Mouse (Mus musculus) CD4-positive, CD25-positive, alpha-beta regulatory T cell, adult 2 months (primary cell): ENCODE data around the gene Gm5105.

Experiments used
- DNase-seq: peaks from one replicate; pipeline ENCODE4 v3.0.0-alpha.2; 2012; ENCODE audit warnings: low read depth, low spot score

The Gm5105 gene

DNA sequence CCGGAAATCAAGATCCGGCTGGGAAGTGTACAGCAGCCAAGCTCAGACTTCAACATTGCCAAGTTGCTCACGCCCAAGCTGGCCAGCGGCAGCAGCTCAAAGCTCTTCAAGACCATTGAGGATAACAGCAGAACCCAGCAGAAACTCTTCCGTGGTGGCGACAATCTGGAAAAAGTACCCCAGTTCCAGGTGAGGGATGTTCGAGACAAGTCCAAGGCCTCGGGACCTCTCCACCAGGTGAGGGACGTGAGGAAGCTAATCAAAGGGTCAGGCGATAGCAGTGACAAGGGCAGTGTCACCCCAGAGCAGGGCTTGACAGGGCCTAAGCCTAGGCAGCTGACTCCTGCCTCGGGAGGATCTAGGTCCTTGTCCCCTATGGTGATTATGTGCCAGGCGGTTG, 915 bp upstream of the Gm5105 start:
- no peak for DNase-seq

DNA sequence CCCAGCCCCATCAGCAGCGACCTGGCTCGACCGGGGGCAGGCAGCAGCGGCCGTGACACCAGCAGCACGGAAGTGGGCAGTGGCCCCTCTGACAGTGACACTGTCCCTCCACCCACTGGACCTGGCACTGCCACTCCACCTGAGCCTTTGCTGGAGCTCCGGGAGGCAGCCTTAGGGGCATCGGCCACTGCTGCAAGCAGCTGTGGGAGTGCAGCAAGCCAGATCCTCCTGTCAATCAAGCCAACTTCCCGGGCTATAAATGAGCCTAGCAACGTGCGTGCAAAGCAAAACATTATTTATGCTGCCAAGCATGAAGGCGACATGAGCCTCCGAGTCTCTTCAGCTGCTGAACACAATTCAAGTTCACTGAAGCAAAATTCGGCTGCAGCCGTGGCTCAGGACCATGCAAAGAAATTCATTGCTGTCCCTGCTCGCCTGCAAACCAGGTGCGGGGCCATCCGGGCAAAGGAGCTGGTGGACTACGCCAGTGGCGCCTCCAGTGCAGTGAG, 786 bp downstream of the Gm5105 start:
- no peak for DNase-seq

DNA sequence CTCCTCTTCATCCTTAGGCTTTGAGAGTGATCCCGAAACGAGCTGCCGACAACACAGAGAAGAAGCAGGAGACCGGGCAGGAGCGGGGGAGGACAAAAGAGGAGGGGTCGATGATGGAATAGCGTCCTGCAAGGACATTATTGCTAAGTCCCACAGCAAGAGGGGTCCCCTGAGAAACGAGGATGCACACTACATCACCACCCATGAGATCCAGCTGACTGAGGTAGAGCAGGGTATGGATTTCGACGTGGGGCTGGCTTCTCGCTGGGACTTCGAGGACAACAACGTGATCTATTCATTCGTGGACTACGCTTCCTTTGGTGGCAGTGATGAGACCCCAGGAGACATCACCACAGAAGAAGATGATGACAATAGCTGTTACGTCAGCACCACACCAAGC, 1.3 kb downstream of the Gm5105 start:
- no peak for DNase-seq

DNA sequence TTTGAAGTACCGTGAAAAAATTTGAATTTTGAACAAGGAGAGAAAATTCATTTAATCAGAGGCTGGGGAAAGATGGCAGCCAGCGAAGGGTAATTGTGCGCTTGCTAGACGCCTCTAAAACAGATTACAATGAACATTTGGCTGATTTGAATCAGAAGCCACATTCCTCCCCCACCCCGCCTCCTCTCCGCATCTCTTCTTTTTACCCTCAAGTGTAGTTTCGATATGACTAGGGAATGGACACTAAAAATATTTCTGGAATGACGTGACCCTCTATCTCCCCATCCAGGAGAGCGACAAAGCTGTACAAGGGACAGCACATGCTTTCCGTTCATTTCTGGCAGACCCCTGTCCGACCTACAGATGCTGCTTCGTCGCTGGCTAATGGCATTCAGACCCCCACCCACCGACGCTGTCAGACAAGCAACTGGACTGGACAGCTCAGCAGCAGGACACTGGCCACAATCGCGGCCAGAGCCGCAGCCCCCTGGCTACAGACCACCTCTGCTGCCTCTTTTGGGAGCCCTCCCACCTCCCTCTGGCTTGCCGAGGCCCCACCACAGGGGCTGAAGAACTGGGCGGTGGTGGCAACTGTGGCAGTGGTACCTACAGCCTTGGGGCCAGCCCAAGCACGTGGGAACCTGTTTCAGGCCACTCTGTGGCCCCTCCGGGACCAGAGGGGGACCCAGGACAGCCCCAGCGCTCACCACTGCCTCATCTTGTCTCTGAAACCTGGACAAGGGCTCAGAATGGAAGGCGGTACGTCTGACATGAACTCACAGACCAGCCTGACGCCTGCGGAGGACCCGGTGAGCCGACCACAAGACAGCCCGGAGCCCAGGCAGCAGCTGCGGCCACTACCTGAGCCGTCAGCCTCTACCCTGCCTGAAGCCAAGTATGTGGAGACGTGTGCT, 2.2 kb downstream of the Gm5105 start, which contains the start of gene 1110002E22Rik:
TSS of gene 1110002E22Rik (plus strand) at position 321 of the 914 bp plus-strand sequence.
- DNase-seq: no peak

DNA sequence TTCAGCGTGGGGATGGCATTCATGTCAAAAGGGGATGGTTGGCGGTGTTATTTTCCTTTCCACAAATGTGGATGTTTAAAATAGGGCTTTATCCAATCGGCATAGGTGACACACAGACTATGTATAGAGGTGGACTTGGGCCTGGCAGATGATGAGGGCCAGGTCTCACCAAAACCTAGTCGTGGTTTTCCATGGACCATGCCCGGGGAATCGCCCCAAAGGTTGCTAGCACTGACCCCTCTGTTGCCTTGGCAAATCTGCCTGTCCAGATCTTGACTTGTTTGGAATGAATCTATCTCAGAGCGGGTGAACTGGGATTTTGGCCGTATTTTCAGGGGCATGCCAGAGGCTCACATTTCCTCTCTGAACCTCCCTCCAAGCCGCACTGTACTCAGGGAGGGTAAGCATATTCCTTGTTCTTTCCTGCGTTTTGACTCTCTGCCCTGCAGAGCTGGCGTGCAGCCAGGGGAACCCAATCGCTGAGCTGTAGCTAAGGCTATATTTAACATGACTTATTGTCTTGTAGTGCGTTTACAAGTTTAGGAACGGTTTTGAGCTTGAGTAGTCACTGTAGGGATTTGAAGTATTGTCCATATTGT, 3.4 kb downstream of the Gm5105 start:
- no peak for DNase-seq

DNA sequence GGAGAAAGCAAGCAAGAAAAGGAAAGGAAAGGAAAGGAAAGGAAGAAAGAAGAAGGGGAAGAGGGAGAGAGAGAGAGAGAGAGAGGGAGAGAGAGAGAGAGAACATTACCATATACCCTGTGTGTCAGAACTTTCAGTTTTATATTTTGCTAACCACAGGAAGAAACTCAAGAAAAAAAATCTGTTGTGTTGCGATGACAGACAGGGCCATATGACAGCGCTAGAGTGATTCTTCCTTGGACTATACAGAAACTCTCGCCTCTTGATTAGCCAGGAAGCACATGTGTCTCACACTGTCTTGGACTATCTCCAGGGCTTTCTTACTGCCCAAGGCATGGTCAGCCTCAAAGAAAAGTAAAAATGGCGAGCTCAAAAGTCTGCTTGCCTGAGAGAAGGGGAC, 4.5 kb downstream of the Gm5105 start:
- DNase-seq: no peak

DNA sequence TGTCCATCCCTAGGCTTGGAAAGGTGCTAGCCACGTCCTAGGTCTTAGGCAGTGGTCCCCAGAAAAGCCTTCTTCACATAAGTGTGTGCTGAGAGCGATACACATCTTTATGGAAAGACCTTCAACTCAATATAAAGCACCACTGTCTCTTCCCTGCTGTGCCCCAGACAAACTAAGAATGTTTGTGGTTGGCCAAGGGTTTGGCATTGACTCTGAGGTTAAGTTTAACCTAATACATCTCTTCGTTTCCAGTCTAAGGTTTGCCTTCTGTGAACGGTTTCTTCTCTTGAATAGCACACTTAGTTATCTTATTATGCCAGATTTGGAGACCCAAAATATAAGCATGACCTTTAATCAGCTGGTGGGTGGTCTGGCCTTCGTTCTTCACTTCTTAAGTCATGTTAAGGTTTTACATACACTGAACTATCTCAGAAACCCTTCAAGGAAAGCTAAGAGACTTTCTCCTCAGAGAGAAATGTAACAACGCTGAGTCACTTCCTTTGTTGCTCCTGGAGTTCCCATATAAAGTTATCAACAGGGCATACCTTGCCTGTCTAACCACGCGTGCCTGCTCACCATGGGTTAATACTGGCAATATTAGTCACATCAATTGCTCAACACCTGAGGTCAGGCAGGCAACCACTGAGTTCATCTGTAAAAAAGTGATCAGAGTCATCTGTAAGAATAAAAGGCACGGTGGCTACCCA, 5.8 kb downstream of the Gm5105 start:
- no peak for DNase-seq

- no peak for DNase-seq
Observed at GRCm38 (mm10) chr3:138060429-138060828, 6.8 kb downstream of the Gm5105 start.

- DNase-seq: no peak
Observed at GRCm38 (mm10) chr3:138058226-138058625, 9.0 kb downstream of the Gm5105 start.

- DNase-seq: no peak
Observed at GRCm38 (mm10) chr3:138056976-138057375, 10.2 kb downstream of the Gm5105 start.

DNA sequence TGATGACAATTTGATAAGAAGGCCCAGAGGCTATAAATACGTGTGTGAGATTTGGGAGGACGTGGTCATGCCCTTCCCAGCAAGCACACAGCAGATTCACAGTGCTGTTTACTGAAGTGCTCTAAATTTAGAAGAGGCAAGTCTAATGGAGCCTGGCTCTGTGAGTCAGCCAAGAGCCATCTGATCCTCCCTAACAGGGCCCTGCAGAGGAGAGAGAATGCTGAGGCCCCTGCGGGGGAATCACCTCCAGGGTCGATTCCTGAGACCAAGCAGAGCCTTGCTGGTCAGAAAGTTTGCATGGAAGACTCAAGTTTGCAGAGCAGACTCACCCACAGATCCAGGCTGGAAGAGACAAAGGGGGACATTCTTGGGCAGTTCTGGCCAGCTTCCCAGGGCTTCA, 13.2 kb downstream of the Gm5105 start:
- DNase-seq: no peak

GRCm38 (mm10) chr3:138051431-138051830, 15.8 kb downstream of the Gm5105 start:
- no peak for DNase-seq

DNA sequence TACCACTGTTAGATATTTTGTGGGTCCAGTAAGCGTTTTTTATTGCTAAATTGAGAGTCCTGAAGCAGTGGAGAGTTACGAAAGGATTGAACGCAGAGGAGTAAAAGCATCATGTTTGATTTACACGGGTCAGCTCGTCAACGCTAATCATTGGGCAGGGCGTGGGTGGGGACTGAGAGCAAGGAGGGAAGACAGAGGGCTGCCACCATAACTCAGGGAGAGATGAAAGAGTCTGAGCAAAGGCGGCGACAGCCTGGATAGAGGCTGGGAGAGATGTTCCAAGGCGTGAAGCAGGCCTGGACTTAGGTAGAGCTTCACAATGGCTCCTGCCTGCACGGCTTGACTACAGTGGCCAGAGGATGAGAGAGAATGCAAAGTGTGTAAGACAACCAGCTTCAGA, 16.4 kb downstream of the Gm5105 start:
- no peak for DNase-seq

GRCm38 (mm10) chr3:138049555-138049954, 17.6 kb downstream of the Gm5105 start:
- no peak for DNase-seq

- no peak for DNase-seq
Observed at GRCm38 (mm10) chr3:138043316-138043715, 23.9 kb downstream of the Gm5105 start.

- DNase-seq: no peak
Observed at GRCm38 (mm10) chr3:138041591-138042301, 25.4 kb downstream of the Gm5105 start.

DNA sequence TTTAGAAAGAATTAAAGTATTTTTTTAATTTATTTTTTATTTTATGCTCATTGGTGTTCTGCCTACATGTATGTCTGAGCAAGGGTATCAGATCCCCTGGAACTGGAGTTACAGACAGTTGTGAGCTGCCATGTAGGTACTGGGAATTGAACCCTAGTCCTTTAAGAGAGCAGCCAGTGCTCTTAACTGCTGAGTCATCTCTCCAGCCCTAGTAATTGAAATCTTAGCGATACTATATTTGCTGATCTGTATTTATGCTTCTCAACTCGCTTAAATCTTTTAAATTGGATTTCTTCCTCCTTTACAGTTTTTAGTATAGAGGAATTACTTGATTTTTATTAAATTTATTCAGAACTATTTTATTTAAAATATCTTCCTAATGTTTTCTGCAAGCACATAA, 26.2 kb downstream of the Gm5105 start:
- DNase-seq: no peak

DNA sequence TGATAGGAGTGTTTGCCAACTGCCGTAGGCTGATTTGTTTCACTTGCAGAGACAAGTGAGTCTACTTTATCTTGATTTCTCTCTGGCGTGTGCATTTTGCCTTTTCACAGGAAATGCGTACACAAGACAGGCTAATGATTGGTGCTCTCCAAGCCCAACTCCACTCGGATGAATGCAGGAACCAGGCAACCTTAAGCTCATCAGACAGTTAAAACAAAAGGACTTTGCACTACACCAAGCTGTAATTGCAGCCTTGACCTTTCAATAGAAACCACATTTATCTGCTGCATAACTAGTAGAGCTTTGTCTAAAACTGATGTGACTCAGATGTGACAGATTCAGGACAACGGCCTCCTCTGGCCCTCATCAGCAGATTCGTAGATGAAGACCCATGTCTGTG, 33.2 kb downstream of the Gm5105 start:
- peak; percentile 22 for DNase-seq

DNA sequence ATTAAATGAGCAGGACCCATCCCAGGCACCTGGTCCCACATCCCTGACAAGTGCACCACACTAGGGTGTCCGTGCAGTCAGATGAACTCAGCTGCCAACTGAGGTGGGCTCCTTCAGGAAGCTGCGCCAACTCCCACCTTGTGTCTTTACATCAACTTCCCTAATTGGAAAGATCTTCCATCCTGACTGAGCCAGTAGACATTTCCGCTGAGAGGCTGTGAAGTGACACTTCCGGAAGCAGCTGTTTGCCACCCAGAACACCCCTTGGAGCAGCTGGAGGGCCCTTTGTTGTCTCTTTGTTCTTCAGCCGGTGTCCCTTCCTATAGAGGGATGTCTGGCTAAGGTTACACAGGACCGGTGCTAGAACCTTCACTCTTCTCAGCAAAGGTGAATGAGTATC, 36.6 kb downstream of the Gm5105 start:
- DNase-seq: no peak

DNA sequence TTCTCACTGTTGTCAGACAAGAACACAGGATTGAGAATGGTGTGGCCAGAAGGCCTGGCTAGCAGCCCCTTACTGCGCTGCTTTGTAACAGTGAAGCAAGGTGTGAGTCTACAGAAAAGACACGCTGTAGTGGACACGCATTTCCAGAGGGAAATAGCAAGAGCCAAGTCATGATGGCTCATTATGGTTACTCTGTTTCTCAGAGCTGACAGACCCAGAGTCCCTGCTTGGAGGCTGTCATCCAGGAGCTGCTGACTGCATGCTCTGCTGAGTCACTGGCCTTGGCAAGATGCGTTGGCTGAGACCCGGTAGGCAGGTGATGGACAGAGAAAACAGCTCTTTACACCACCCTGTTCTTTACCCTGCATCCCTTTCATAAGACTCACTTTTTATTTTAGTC, 37.8 kb downstream of the Gm5105 start:
- no peak for DNase-seq

DNA sequence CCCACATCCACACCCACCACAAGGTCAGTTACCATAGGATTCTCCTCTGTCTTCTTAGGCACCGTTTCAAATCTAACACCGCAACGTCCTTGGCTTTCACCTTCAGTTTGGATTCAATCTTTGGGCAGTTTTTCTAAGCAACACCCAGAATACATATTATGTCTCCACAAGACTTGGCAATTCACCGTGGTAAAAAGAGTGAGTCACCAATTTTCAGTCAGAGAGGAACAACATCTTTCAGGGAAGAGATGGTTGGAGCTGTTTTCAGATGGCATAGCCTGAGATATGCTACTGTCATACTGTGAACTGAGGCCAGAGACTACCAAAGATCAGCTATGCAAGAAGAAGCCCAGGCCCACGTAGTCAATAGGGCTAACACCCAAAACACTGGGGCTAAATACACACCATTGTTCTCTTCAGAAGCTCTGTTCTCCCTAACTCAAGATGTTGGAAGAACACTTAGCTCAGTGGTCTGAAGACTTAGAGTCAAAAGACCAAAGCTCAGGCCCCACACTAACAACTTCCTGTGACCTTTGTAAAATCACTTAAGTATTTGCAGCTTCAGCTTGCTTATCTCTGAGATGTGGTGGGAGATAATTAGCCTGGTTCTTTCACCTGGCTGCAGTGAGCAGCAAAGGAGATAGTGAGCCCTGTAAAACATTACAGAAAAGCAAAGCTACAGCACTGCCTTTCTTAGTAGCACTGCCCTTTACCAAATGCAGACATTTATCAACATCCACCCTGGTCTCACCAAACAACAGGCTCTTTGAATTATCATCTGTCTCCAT, 39.4 kb downstream of the Gm5105 start:
- DNase-seq: peak; percentile 50
